Comparison of ENCODE assay signal across 9 mouse cellular contexts in the genomic region with DNA sequence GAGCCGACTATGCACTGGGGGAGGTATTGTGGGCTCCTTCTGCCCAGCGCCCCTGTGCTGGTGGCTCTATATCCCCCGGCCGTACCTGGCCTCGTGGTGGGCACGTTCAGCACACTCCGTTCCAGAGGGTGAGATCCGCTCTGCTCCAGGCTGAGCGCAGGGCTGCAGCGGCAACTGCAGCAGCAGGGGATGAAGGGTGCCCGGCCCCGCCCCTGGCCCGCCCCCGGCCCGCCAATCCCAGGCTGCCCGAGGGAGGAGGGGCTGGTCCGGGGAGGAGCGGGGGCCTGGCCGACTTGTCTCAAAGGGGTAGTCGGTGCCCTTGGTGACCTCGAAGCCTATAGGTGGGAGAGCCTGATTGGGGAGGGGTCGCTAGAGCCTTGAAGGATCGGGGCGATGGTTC. TPM values are rescaled to one million over a fixed set of nuclear protein-coding genes. Genes with fewer than 3 reads are reported as not detected.
DNase-seq lines count a peak whose midpoint lies in the region; ATAC-seq and TF ChIP-seq lines count a peak whose summit lies in the region.
"Had no signal": no experiment of that assay in that cellular context is flagged by ENCODE, and none has a peak within 500 bp of the region (broad histone marks: within the 10 kb centered on the region; RNA-seq: fewer than 3 reads in every experiment).

No protein-coding gene starts in this region.

- H3K27me3 ChIP-seq in cerebellum, adult 2 months (ENCODE audit: control insufficient read depth, insufficient read depth, low read length), result no peaks in the 10 kb centered on the region
- no peaks in the 10 kb centered on the region for H3K27me3 ChIP-seq in kidney, adult 2 months (replicated peaks; ENCODE audit: control insufficient read depth, insufficient read depth, low read length)
- peaks cover 15% of the 10 kb centered on the region for H3K27me3 ChIP-seq in lung, embryonic 16.5 days (ENCODE audit: control insufficient read depth, insufficient read depth, low read depth, low read length)

- no peak for ATAC-seq in cerebellum, adult (ENCODE audit: insufficient number of reproducible peaks, low FRiP score, low TSS enrichment)
- peak; percentile 95 for ATAC-seq in lung, embryonic 16.5 days (ENCODE audit: low read depth)

- no peaks in the 10 kb centered on the region for H3K9me3 ChIP-seq in lung, embryonic 16.5 days (ENCODE audit: control insufficient read depth, low read length)

- no peak for TF ChIP-seq CTCF in cerebellum, adult 2 months (IDR thresholded peaks at IDR 0.05; ENCODE audit: borderline replicate concordance, insufficient read depth, low read depth, low read length)
- TF ChIP-seq CTCF in kidney, adult 2 months (conservative IDR thresholded peaks at IDR 0.05; ENCODE audit: insufficient read depth, insufficient read length, low read depth, low read length), result no peak

- peak overlapping the region; percentile 92 for H3K4me2 ChIP-seq in lung, embryonic 16.5 days (ENCODE audit: low read depth, low read length)

- no peaks in the 10 kb centered on the region for H3K4me1 ChIP-seq in cerebellum, adult 2 months (ENCODE audit: control insufficient read depth, insufficient read depth, low read length)
- H3K4me1 ChIP-seq in kidney, adult 2 months (ENCODE audit: control insufficient read depth, insufficient read depth, low read length), result peaks cover 8% of the 10 kb centered on the region; the same call in 1 of the 2 replicates
- peaks cover 20% of the 10 kb centered on the region for H3K4me1 ChIP-seq in lung, embryonic 16.5 days (replicated peaks; ENCODE audit: control insufficient read depth, insufficient read depth, low read length)

- TF ChIP-seq POLR2A in cerebellum, adult 2 months (IDR thresholded peaks at IDR 0.05; ENCODE audit: borderline replicate concordance, insufficient read depth, low read length), result 0 out of 2 replicates have a peak, but pooled peaks have one; percentile 30
- TF ChIP-seq POLR2A in kidney, adult 2 months (IDR thresholded peaks at IDR 0.05; ENCODE audit: low read depth, low read length), result no peak

- no peak overlapping the region for H3K27ac ChIP-seq in cerebellum, adult 2 months (ENCODE audit: insufficient read depth, low read length)
- H3K27ac ChIP-seq in kidney, adult 2 months (ENCODE audit: insufficient read depth, low read depth, low read length), result no peak overlapping the region
- H3K27ac ChIP-seq in lung, embryonic 16.5 days (ENCODE audit: low read length), result no peak overlapping the region

- no peaks in the 10 kb centered on the region for H3K36me3 ChIP-seq in kidney, adult 2 months (ENCODE audit: control insufficient read depth, insufficient read depth, low read length)
- no peaks in the 10 kb centered on the region for H3K36me3 ChIP-seq in lung, embryonic 16.5 days (ENCODE audit: control insufficient read depth, insufficient read depth, low read length)

- WGBS in cerebellum, adult 2 months, result 2% methylated on average over 23 of the region's 24 CpGs
- 2% methylated on average over 24 of the region's 24 CpGs for WGBS in kidney, adult 2 months
- under 1% methylated on average over 24 of the region's 24 CpGs for WGBS in lung, embryonic 16.5 days

- DNase-seq in cerebellum, adult 2 months, result no peak
- peak; percentile 92 for DNase-seq in embryo, embryonic 9.5 days (ENCODE audit: extremely low spot score)
- DNase-seq in heart, adult 8-10 months (ENCODE audit: low spot score), result peak; percentile 52
- DNase-seq in kidney, adult 2 months, result peak; percentile 62
- DNase-seq in right cerebral cortex, postnatal 14 days, result peak; percentile 43
- no peak for DNase-seq in spleen, postnatal 4 days (ENCODE audit: low spot score in 2 of 2)

- peak overlapping the region; percentile 23 for H3K4me3 ChIP-seq in cerebellum, adult 2 months (replicated peaks; ENCODE audit: insufficient read depth, low read depth, low read length)
- peak overlapping the region; percentile 38 for H3K4me3 ChIP-seq in kidney, adult 2 months (ENCODE audit: insufficient read depth, low read depth, low read length)
- H3K4me3 ChIP-seq in lung, embryonic 16.5 days (ENCODE audit: low read length), result peak overlapping the region; percentile 51

- peak overlapping the region; percentile 63 for H3K9ac ChIP-seq in lung, embryonic 16.5 days (ENCODE audit: low read length)

RNA-seq across cellular contexts. Expression of gene Slc38a3, which starts 2.1 kb away (rescaled TPM):
- polyA plus RNA-seq in cerebellum, adult 2 months (2012; rRNA removed), result 145 and 152 TPM in 2 replicates
- 10 to 100 TPM; 62.8 to 91.0 (median 81.6) TPM for total RNA-seq in heart, adult 8-10 months (2022)
- 77.9 and 139 TPM in 2 replicates for polyA plus RNA-seq in kidney, adult 2 months (2012; rRNA removed)
- 4.5 and 5.4 TPM in 2 replicates for polyA plus RNA-seq in lung, embryonic 16.5 days (2015; fragmentation: Nextera tagmentation; extraction: Ambion mirVana)
- total RNA-seq: hematopoietic stem cell, adult 5-6 weeks had no signal

RNA-seq across cellular contexts. Expression of gene Gnat1, which starts 12.3 kb away (rescaled TPM):
- 0.15 and 0.36 TPM in 2 replicates for polyA plus RNA-seq in cerebellum, adult 2 months (2012; rRNA removed)
- total RNA-seq in heart, adult 8-10 months (2022), result not detected
- polyA plus RNA-seq in kidney, adult 2 months (2012; rRNA removed), result 0.09 and 0.22 TPM in 2 replicates
- 0.65 and 1.2 TPM in 2 replicates for polyA plus RNA-seq in lung, embryonic 16.5 days (2015; fragmentation: Nextera tagmentation; extraction: Ambion mirVana)
- total RNA-seq: hematopoietic stem cell, adult 5-6 weeks had no signal

RNA-seq across cellular contexts. Expression of gene Gnai2, which starts 32.1 kb away (rescaled TPM):
- polyA plus RNA-seq in cerebellum, adult 2 months (2012; rRNA removed), result 273 and 301 TPM in 2 replicates
- 100 to 1,000 TPM; 227 to 299 (median 259) TPM for total RNA-seq in heart, adult 8-10 months (2022)
- 356 and 366 TPM in 2 replicates for polyA plus RNA-seq in kidney, adult 2 months (2012; rRNA removed)
- 457 and 458 TPM in 2 replicates for polyA plus RNA-seq in lung, embryonic 16.5 days (2015; fragmentation: Nextera tagmentation; extraction: Ambion mirVana)

RNA-seq across cellular contexts. Expression of gene Sema3f, which starts 43.1 kb away (rescaled TPM):
- polyA plus RNA-seq in cerebellum, adult 2 months (2012; rRNA removed), result 30.4 and 31.8 TPM in 2 replicates
- 10 to 100 TPM; 11.9 to 16.5 (median 14.3) TPM for total RNA-seq in heart, adult 8-10 months (2022)
- polyA plus RNA-seq in kidney, adult 2 months (2012; rRNA removed), result 39.1 and 45.5 TPM in 2 replicates
- polyA plus RNA-seq in lung, embryonic 16.5 days (2015; fragmentation: Nextera tagmentation; extraction: Ambion mirVana), result 10.4 and 11.8 TPM in 2 replicates

RNA-seq across cellular contexts. Expression of gene Sema3b, which starts 58.2 kb away (rescaled TPM):
- 3.9 and 6.4 TPM in 2 replicates for polyA plus RNA-seq in cerebellum, adult 2 months (2012; rRNA removed)
- total RNA-seq in heart, adult 8-10 months (2022), result 10 to 100 TPM; 21.1 to 33.0 (median 24.2) TPM
- polyA plus RNA-seq in kidney, adult 2 months (2012; rRNA removed), result 63.3 and 78.8 TPM in 2 replicates
- polyA plus RNA-seq in lung, embryonic 16.5 days (2015; fragmentation: Nextera tagmentation; extraction: Ambion mirVana), result 11.8 and 12.5 TPM in 2 replicates
- total RNA-seq: hematopoietic stem cell, adult 5-6 weeks had no signal

Comparison
In these comparisons a context has a peak if more than half of its experiments do, and no peak if none do; other contexts are left out.
1. DNase-seq: peak in embryo, embryonic 9.5 days (single experiment), heart, adult 8-10 months (single experiment), kidney, adult 2 months (single experiment) and right cerebral cortex, postnatal 14 days (single experiment); none in cerebellum, adult 2 months (0 of 2) and spleen, postnatal 4 days (0 of 2).
2. RNA of gene Slc38a3, which starts 2.1 kb away (polyA plus RNA-seq): 145 to 152 TPM in cerebellum, adult 2 months and 77.9 to 139 TPM in kidney, adult 2 months; 4.5 to 5.4 TPM in lung, embryonic 16.5 days; every median in the first group is over 10 times any median in the second.
3. Peak in every context shown above with its lines, with median percentiles within 50 percentile points of each other: H3K4me3 ChIP-seq.